Mouse (Mus musculus) erythroblast, embryonic 14.5 days (primary cell): ENCODE measurements around the gene Gm28635.

Source experiments
- GATA1 ChIP-seq: IDR thresholded peaks from 2 replicates; pipeline ENCODE4 v1.6.1; 2012; ENCODE audit warnings: low read length, inconsistent platforms, mixed read lengths
- TAL1 ChIP-seq: IDR thresholded peaks from 3 replicates; pipeline ENCODE4 v1.6.1; 2012; ENCODE audit warnings: low read length, inconsistent platforms, mixed read lengths

DNA sequence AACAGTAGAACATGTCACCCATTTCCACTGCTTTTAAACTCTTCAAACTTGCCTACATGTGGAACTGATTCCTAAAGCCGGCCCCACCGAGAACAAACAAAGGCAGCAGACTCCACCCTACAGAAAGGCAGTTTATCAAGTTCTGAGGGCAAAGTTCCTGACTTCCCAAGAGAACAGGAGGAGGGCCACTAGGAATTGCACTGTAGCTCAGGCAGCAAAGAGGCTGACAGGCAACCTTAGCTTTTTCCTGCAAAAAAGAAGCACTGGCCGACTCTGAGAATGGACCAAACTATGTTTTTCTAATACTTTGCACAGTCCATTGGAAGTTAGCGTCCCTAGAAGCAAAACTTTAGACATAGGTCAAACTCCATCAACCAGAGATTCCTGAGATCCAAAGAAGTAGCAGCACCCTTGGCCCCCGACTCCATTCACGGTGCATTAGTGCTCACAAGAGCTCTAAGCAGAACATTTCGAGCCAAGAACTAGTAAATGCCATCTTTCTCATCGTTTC lies 41.6 kb downstream of the Gm28635 start:
- TF ChIP-seq GATA1 (no peak), TAL1 (no peak)
